Comparison of ENCODE assay signal across 8 mouse cellular contexts in the genomic region with DNA sequence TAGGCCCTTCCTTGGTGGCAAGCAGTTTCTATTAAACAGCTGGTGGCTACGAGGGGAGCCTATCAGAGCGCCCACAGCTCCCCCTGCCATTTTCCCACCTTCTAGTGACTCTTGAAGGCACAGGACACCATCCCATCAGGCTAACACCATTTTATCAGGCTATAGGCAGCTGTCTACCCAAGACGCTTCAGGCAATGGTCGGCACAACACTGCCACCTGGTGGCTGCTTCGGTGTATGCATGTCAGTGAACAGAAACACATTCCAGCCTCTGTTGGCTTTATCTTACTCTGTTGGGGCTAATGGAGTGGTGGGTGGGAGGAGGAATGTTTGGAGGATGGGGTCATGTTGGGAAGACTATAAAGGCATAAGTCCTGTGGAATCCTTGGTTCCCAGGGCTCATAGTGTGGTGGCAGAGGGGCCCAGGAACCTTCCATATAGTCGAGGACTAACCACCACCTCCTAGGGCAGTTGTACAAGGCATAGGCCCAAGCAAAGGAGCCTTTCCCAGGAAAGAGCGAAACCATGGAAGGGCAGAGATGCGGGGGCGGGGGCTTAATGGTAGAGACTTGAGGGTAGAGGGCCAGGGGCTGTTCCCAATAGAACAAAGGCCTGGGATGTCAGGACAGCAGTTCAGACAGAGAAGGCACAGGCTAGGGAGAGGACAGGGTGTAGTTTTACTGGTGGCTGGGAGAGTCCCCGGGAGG.
DNase-seq lines count a peak whose midpoint lies in the region; ATAC-seq lines count a peak whose summit lies in the region.

No protein-coding gene starts in this region.

- ATAC-seq in granulocyte monocyte progenitor cell, adult 5-6 weeks (replicated peaks; ENCODE audit: poor library complexity, severe bottlenecking): peak; percentile 54; the same call in 1 of the 2 replicates

- DNase-seq in CD8-positive naive resting alpha-beta T cell, adult 2 months (ENCODE audit: low read depth in 2 of 2, low spot score in 2 of 2): peak; percentile 46 to 62
- peak; percentile 20 for DNase-seq in adrenal gland, adult 8-10 months
- peak; percentile 82 for DNase-seq in embryo, embryonic 11 days
- DNase-seq in layer of hippocampus, adult 11-12 months (ENCODE audit: low spot score): peak; percentile 83
- peak; percentile 83 for DNase-seq in lung, postnatal 10 days
- DNase-seq in retina, postnatal 1 day: peak; percentile 84
- peak; percentile 92 for DNase-seq in thymus, postnatal 4 days

Comparison
In these comparisons a context has a peak if more than half of its experiments do, and no peak if none do; other contexts are left out.
1. Peak in every context shown above with its lines: DNase-seq and ATAC-seq.
2. DNase-seq: peak in every context shown above with its lines; median percentile 92 in thymus, postnatal 4 days; 84 in retina, postnatal 1 day; 83 in layer of hippocampus, adult 11-12 months; 83 in lung, postnatal 10 days; 82 in embryo, embryonic 11 days; 54 in CD8-positive naive resting alpha-beta T cell, adult 2 months; 20 in adrenal gland, adult 8-10 months.